Comparison of ENCODE assay signal across 24 mouse cellular contexts in the genomic region with DNA sequence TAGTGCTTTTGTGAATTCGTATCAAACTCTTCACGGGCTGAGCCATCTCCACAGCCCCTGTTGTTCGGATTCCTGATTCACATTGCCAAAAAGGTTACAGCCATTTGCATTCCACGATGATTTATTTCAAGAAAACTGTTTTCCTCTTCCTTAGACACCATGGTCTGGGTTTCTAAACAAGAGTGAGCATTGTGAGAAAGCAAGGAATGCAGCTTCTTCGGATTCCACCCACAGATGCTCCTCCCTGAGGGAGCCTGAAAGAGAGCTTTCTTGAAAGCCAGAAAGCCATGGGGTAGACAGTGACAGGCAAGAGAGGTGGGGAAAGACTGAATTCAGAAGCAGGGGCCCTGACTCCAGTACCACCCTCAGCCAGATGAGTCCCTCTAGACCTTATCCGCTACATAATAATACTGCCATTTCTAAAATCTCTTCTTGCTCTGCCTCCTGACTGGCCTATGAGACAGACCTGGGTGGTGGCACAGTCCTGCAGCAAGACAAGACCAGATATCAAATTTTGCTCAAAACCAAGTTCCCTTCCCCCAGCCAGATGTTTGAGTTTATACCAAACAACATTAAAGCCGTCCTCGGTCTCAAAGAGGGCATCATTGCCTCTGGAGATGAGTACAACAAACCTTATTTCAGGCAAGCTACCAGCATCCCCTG.
DNase-seq lines count a peak whose midpoint lies in the region; ATAC-seq and TF ChIP-seq lines count a peak whose summit lies in the region.
"Had no signal": no experiment of that assay in that cellular context is flagged by ENCODE, and none has a peak within 500 bp of the region (broad histone marks: within the 10 kb centered on the region; RNA-seq: fewer than 3 reads in every experiment).

No protein-coding gene starts in this region.

- no peak overlapping the region for H3K27ac ChIP-seq in limb, embryonic 13.5 days
- no peak overlapping the region for H3K27ac ChIP-seq in limb, embryonic 10.5 days
- H3K27ac ChIP-seq in embryonic facial prominence, embryonic 12.5 days = 0 out of 2 replicates have a peak overlapping the region, but pooled peaks have one; percentile 30
- no peak overlapping the region for H3K27ac ChIP-seq in lung, postnatal 0 days (ENCODE audit: low read length)
- H3K27ac ChIP-seq: forebrain, embryonic 13.5 days; heart, embryonic 13.5 days; limb, embryonic 15.5 days; liver, embryonic 15.5 days; midbrain, embryonic 15.5 days; neural tube, embryonic 15.5 days had no signal

- peak; percentile 62 for DNase-seq in heart, adult 11 months
- no peak for DNase-seq in heart, postnatal 14 days
- no peak for DNase-seq in limb, embryonic 10.5 days (ENCODE audit: low spot score)
- no peak for DNase-seq in adrenal gland, postnatal 4 days (ENCODE audit: low spot score in 2 of 2)
- no peak for DNase-seq in lung, postnatal 0 days (ENCODE audit: low spot score)
- DNase-seq: adrenal gland, postnatal 10 days; cerebellum, adult 11 months; cerebellum, postnatal 25 days; heart, postnatal 4 days; kidney, adult 18-20 months; kidney, postnatal 36 days; retina, postnatal 1 day; right cerebral cortex, postnatal 4 days; thymus, adult 2 months had no signal

- no peak overlapping the region for H3K4me3 ChIP-seq in limb, embryonic 13.5 days
- H3K4me3 ChIP-seq in limb, embryonic 10.5 days = no peak overlapping the region
- H3K4me3 ChIP-seq in embryonic facial prominence, embryonic 12.5 days = no peak overlapping the region
- H3K4me3 ChIP-seq in myocyte = no peak overlapping the region
- no peak overlapping the region for H3K4me3 ChIP-seq in lung, postnatal 0 days (ENCODE audit: low read depth, low read length)
- H3K4me3 ChIP-seq: forebrain, embryonic 13.5 days; heart, embryonic 13.5 days; limb, embryonic 15.5 days; liver, embryonic 15.5 days; midbrain, embryonic 15.5 days; neural tube, embryonic 15.5 days had no signal

- intact Hi-C loops in heart, postnatal 14 days (cut with DNase I) = no loop called here

- H3ac ChIP-seq in myocyte (ENCODE audit: control insufficient read depth, insufficient read length) = no peak overlapping the region

- no peaks in the 10 kb centered on the region for H3K36me3 ChIP-seq in limb, embryonic 13.5 days
- H3K36me3 ChIP-seq in limb, embryonic 10.5 days = no peaks in the 10 kb centered on the region
- H3K36me3 ChIP-seq in embryonic facial prominence, embryonic 12.5 days = no peaks in the 10 kb centered on the region
- H3K36me3 ChIP-seq in myocyte (ENCODE audit: control insufficient read depth, insufficient read depth) = no peaks in the 10 kb centered on the region
- no peaks in the 10 kb centered on the region for H3K36me3 ChIP-seq in lung, postnatal 0 days (ENCODE audit: insufficient read depth, low read length)
- H3K36me3 ChIP-seq: heart, embryonic 13.5 days; limb, embryonic 15.5 days; liver, embryonic 15.5 days; midbrain, embryonic 15.5 days; neural tube, embryonic 15.5 days had no signal

- 0 out of 2 replicates have a peak, but pooled peaks cover 5% of the 10 kb centered on the region for H3K27me3 ChIP-seq in limb, embryonic 13.5 days
- H3K27me3 ChIP-seq in limb, embryonic 10.5 days (ENCODE audit: low read depth, poor library complexity, severe bottlenecking) = 0 out of 2 replicates have a peak, but pooled peaks cover 9% of the 10 kb centered on the region
- no peaks in the 10 kb centered on the region for H3K27me3 ChIP-seq in embryonic facial prominence, embryonic 12.5 days
- no peaks in the 10 kb centered on the region for H3K27me3 ChIP-seq in myocyte (ENCODE audit: control insufficient read depth, insufficient read depth, insufficient read length)
- no peaks in the 10 kb centered on the region for H3K27me3 ChIP-seq in lung, postnatal 0 days (replicated peaks; ENCODE audit: insufficient read depth, low read length)
- H3K27me3 ChIP-seq: forebrain, embryonic 13.5 days; heart, embryonic 13.5 days; limb, embryonic 15.5 days; liver, embryonic 15.5 days; midbrain, embryonic 15.5 days; neural tube, embryonic 15.5 days had no signal

- ATAC-seq in limb, embryonic 13.5 days (ENCODE audit: low FRiP score, low read depth) = peak; percentile 34; the same call in 1 of the 2 replicates
- no peak for ATAC-seq in embryonic facial prominence, embryonic 12.5 days (ENCODE audit: insufficient number of reproducible peaks, insufficient read depth, low FRiP score, low TSS enrichment)
- no peak for ATAC-seq in lung, postnatal 0 days
- ATAC-seq: activated CD4-positive, CD25-positive, alpha-beta regulatory T cell, adult 4 months; forebrain, embryonic 13.5 days; midbrain, embryonic 15.5 days had no signal

- H3K4me1 ChIP-seq in limb, embryonic 13.5 days = peaks cover 22% of the 10 kb centered on the region
- H3K4me1 ChIP-seq in limb, embryonic 10.5 days = peaks cover 26% of the 10 kb centered on the region
- H3K4me1 ChIP-seq in embryonic facial prominence, embryonic 12.5 days = peaks cover 24% of the 10 kb centered on the region
- no peaks in the 10 kb centered on the region for H3K4me1 ChIP-seq in lung, postnatal 0 days (ENCODE audit: insufficient read depth, low read depth, low read length)
- H3K4me1 ChIP-seq: liver, embryonic 15.5 days; midbrain, embryonic 15.5 days had no signal

- no peak overlapping the region for H3K4me2 ChIP-seq in limb, embryonic 13.5 days (replicated peaks)
- H3K4me2 ChIP-seq in embryonic facial prominence, embryonic 12.5 days (replicated peaks) = 0 out of 2 replicates have a peak overlapping the region, but pooled peaks have one; percentile 3
- peak overlapping the region; percentile 10 for H3K4me2 ChIP-seq in myocyte (ENCODE audit: low read depth)
- H3K4me2 ChIP-seq in lung, postnatal 0 days (replicated peaks; ENCODE audit: low read depth, low read length) = no peak overlapping the region
- H3K4me2 ChIP-seq: forebrain, embryonic 13.5 days; heart, embryonic 13.5 days; limb, embryonic 15.5 days; liver, embryonic 15.5 days; midbrain, embryonic 15.5 days; neural tube, embryonic 15.5 days had no signal

- H3K9ac ChIP-seq in limb, embryonic 13.5 days = no peak overlapping the region
- no peak overlapping the region for H3K9ac ChIP-seq in embryonic facial prominence, embryonic 12.5 days
- no peak overlapping the region for H3K9ac ChIP-seq in lung, postnatal 0 days (replicated peaks; ENCODE audit: low read depth)
- H3K9ac ChIP-seq: forebrain, embryonic 13.5 days; heart, embryonic 13.5 days; limb, embryonic 15.5 days; liver, embryonic 15.5 days; midbrain, embryonic 15.5 days; neural tube, embryonic 15.5 days had no signal

- TF ChIP-seq EP300 in lung, postnatal 0 days (IDR thresholded peaks at IDR 0.05) = no peak

- no peak for TF ChIP-seq CTCF in lung, postnatal 0 days (IDR thresholded peaks at IDR 0.05)

- H3K9me3 ChIP-seq in limb, embryonic 13.5 days = no peaks in the 10 kb centered on the region
- H3K9me3 ChIP-seq in limb, embryonic 10.5 days (replicated peaks) = no peaks in the 10 kb centered on the region
- H3K9me3 ChIP-seq in embryonic facial prominence, embryonic 12.5 days = no peaks in the 10 kb centered on the region
- H3K9me3 ChIP-seq in lung, postnatal 0 days (ENCODE audit: low read length) = no peaks in the 10 kb centered on the region
- H3K9me3 ChIP-seq: forebrain, embryonic 13.5 days; heart, embryonic 13.5 days; limb, embryonic 15.5 days; liver, embryonic 15.5 days; midbrain, embryonic 15.5 days; neural tube, embryonic 15.5 days had no signal

- no peak for TF ChIP-seq POLR2A in myocyte (IDR thresholded peaks at IDR 0.05; ENCODE audit: insufficient read length, low read depth)

- WGBS in limb, embryonic 13.5 days = 64% methylated on average over 8 of the region's 8 CpGs
- 71% methylated on average over 8 of the region's 8 CpGs for WGBS in limb, embryonic 10.5 days
- WGBS in embryonic facial prominence, embryonic 12.5 days = 36% methylated on average over 8 of the region's 8 CpGs
- WGBS in lung, postnatal 0 days = 63% methylated on average over 8 of the region's 8 CpGs

- no peaks in the 10 kb centered on the region for H3K79me2 ChIP-seq in myocyte (ENCODE audit: control insufficient read depth, insufficient read depth)

TF ChIP-seq in myocyte, 11 proteins besides CTCF, POLR2A, EP300 and RAD21:
- no peak for TF ChIP-seq USF1 (IDR thresholded peaks at IDR 0.05; ENCODE audit: low read depth)
- TF ChIP-seq TCF3 (IDR thresholded peaks at IDR 0.05; ENCODE audit: insufficient read length, low read depth) = no peak
- no peak for TF ChIP-seq CEBPB (IDR thresholded peaks at IDR 0.05; ENCODE audit: insufficient read depth, poor library complexity, severe bottlenecking)
- TF ChIP-seq MAX (IDR thresholded peaks at IDR 0.05; ENCODE audit: low read depth) = no peak
- no peak for TF ChIP-seq E2F4 (IDR thresholded peaks at IDR 0.05; ENCODE audit: insufficient read depth)

Comparison
In these comparisons a context has a peak if more than half of its experiments do, and no peak if none do; other contexts are left out.
1. H3K4me2 ChIP-seq: peak in embryonic facial prominence, embryonic 12.5 days (single experiment) and myocyte (single experiment); none in limb, embryonic 13.5 days (single experiment) and lung, postnatal 0 days (single experiment).